Mouse (Mus musculus) layer of hippocampus, adult 18-20 months (tissue): ENCODE measurements at regions not wholly inside any gene's neighbourhood (a gene's known extent, or its start where the extent isn't known, plus 50 kb on each side); places are given as distances from the start of the nearest gene placed in this dataset.

Source experiments
- DNase-seq, 2 experiments: peaks; one replicate each; pipeline ENCODE4 v3.0.0; 2022; ENCODE audit warnings: low spot score in 2 of 2

DNA sequence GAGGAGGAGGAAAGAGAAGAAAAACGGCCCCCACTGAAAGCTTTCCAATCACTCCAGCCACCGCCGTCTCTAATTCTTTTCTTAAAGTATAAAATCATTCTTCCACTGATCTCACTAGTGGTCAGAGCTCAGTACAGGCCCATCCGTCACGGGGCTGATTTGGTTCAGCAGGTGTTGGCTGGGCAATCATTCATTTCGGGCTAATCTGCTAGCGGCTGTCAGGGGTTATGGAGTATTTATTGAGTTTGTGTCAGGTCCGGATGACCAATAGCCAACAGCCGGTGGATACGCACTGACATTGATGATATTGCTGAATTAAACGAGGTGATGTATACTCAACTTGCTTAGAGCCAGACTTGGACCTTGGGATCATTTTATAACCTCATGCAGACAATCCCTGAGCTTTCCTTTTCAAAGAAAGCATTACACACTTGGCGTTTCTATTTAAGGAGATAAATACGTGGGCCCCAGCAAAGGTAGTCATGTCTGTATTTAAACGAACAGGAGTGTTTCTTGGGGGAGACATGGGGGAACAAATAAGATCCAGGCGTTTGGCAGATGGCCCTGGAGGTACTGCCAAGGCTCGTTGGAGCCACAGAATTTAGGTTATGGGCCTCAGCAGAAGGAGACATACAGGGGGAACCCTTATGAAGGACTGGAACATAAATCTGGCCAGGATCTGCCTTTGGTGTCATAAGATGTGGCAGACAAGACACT lies 385.1 kb downstream of the Gm45692 start:
- no peak for DNase-seq

- peak in 1 of 2 experiments; percentile 18 for DNase-seq
Measured at GRCm38 (mm10) chr8:26507611-26508070, 388.3 kb downstream of the Gm45692 start.

GRCm38 (mm10) chr8:26509254-26509653 lies 389.9 kb downstream of the Gm45692 start:
- DNase-seq = no peak

GRCm38 (mm10) chr8:26513001-26513400 lies 393.7 kb downstream of the Gm45692 start:
- DNase-seq = no peak

- DNase-seq = no peak
Measured at GRCm38 (mm10) chr8:26524237-26524636, 404.9 kb downstream of the Gm45692 start.

GRCm38 (mm10) chr8:26526474-26527185 lies 407.3 kb downstream of the Gm45692 start:
- no peak for DNase-seq

DNA sequence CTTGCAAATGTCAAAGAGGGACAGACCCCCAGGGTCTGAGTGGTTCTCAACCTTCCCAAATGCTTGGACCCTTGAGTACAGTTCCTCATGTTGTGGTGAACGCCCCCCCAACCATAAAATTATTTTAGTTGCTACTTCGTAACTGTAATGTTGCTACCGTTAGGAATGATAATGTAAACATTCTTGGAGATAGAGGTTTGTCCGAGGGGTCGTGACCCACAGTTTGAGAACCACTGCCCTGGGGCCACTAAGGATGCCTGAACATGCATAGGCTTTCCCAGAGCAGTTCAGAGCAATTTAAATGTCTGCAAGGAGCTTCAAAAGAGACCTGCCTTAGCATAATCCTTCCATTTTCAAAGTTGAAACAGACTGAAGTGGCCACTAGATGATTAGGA lies 407.8 kb downstream of the Gm45692 start:
- no peak for DNase-seq

DNA sequence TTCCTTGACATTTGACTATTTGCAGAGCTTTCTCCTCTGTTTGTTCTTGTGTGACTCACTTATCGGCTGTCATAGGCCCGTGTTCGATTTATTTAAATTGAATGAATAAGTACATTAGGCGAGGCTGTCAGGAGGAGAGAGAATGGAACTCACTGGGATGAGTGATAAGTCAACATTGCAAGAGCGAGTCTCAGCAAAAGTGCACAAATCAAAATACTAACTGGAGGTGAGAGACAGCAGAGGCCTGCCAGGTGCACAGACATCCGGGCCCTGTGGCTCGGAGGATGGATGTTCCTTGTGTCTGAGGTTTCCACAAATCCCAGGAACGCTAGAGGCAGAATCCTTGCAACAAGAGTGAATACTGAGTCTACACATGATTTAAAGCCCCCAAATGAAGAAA lies 410.6 kb downstream of the Gm45692 start:
- DNase-seq = no peak

DNA sequence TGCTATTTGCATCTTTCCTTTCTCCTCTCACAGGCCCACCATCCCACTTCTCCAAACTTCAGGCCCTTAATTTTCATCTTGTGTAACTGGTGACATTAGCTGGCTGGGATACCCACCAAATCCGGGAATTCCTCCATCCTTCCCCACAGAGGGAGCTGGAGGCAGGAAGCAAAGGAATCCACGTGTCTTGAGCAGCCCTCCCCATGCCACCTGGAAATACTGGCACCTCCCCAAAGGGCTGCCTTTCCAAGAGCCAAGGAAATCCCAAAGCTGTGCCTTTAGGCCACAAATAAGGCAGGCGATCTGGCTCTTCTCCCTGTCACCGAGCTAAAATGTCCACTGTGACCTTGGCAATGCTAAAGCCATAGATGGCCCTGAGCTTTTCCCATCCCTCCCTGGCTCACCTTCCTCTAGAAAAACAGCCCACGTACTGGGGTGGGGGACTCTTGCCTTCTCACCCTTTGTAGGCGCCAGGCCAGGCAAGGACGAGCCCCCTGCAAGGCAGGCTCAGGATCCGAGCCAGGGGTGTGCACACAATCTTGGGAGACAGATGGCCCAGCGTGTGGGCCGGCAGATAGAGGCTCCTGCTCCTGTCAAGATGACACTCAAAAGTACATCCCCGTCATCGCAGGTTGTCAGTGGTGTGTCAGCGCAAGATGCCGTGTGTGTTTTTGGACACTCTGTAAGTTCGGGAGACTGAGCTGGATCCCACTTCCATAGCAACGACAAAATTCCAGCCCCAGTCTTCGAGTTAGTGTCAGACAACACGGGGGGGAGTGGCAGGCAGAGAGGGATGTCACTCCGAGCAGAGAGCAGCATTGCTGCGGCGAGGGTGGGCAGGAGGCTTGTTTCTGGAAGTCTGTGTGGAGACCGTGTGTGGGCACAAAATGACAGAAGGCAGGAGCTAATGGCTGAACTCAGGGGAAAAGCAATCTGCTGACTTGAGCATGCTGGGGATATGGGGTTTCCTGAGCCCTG lies 414.4 kb downstream of the Gm45692 start:
- peak; percentile 62 to 73 for DNase-seq

DNA sequence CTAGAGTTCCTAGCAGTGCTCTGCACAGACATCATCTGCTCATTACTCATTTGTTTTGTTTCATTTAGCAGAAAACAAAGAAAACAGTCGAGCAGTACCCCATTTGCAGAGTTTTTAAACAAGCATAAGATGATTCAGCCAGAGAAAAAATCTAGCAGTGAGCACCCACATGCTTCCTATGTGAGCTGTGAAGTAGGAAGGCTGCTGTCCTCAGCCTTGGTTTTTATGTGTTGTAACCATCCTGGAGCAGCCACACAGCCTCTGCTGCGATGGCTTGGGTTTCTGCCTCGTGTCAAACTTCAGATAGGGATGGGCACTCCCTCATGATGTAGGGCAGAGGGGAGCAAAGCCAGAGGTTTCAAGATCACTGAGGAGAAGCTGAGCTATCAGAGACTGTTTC lies 416.5 kb downstream of the Gm45692 start:
- peak; percentile 20 to 37 for DNase-seq

DNA sequence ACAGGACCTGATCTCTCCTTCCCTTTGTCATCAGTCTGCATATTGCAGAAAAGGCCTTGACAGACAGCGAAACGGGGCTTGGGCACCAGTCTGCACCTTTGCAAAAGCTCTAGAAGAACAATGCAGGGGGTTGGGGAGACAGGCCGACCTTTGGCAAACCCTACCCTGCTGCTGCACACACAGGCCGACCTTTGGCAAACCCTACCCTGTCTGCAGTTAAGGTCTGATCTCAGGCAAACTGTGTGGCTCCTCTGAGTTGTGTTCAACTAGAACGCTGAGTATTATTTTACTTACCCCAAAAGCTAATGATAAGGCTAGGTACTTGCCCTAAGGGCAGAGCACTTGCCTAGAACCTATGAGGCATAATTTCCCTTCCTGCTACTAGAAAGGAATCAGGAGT lies 423.4 kb upstream of the Zfp703 start:
- DNase-seq = no peak

GRCm38 (mm10) chr8:26559196-26559595 lies 417.9 kb upstream of the Zfp703 start:
- DNase-seq = no peak

DNA sequence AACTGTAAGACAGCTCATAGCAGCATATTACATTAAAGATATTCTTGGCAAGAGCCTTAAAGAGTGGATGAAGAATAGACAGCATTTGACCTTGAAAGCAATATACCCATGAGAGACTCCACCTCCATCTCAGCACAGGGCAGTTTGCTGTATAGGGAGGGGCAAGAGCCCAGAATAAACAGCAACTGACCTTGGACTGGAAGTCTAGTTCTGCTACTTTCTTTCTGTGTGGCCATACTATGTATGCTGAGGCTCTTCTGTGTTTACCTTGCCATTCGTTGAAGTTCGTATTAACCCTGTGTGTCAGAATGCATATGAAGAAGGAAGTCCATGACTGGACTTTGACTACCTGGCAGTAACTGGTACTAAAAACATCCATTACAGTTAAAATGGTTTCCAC lies 414.0 kb upstream of the Zfp703 start:
- DNase-seq = no peak

- no peak for DNase-seq
Measured at GRCm38 (mm10) chr8:26564254-26564653, 412.9 kb upstream of the Zfp703 start.

DNA sequence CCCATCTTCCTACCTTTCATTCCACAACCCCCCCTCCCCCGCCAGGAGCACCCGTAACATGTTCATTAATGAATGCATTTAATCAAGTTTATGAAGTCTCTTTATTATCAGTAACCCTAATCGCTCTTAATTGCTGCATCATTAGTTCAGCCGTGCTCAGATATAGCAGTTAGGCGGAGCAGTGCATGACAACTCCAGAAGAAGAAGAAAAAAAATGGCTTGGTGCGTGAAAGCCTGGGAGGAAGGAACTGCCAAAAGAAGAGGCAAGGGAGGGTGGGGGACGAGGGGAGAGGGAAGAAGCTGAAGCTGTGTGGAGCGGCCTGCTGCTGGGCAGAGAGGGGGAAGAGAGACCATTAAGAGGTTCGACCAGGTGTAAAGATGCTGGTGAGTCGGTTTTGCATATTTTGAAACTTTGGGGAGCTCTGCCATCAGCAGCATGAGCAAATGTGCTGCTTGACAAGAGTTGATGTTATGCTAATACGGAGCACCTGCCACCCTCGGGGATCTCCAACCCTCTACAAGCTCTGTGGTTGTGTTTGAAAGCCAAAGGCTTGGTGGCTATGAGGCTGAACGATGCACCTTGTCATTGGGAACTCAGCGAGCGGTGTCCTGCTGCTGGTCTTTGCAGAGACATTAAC lies 408.6 kb upstream of the Zfp703 start:
- no peak for DNase-seq

DNA sequence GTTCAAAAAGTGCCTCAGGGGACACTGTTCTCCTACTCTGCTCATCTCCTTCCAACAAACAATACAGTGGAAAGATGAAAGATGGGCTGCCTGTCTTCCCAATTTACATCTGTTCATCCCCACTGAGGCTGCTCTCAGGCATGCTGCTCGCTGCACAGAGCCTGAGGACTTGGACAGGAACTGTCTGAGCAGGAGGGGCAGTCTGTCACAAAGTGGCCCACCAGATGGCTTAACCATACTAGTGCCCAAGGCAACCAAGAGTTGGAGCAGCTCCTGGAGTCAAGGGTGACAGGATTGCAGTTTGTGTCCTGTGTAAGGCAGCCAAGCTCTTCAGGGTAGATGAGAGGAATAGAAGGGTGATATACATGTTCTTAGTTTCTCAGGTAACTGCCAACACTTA lies 388.3 kb upstream of the Zfp703 start:
- no peak for DNase-seq

DNA sequence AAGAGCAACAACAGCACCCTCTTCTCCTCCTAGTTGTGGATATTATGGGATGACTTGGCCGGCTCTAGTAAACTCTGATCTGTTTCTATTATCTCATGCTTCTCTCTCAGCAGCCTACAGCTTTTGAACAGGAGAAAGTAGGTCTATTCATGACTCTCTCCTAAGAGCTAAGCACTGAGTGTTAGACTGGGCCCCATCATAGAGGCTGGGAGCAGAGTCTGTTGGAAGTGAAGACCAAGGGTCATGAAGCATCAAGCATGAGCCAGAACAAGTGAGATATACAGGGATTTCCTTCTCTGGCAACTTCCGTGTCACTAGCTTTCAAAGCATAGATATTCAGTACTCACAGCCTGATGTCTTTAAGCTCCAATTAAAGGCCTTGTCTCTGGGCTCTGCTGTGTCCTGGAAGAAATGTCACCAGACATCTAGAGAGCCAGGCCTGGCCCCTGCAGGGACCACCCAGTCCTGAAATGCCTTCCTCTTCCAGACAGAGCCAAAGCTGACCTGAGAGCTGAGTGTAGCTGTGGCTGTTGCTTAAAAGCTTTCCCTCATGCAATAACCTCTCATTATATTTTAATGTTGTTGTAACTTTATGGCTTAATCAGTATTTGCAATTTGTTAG lies 386.4 kb upstream of the Zfp703 start:
- DNase-seq = no peak

GRCm38 (mm10) chr8:26591266-26591665 lies 385.9 kb upstream of the Zfp703 start:
- no peak for DNase-seq

DNA sequence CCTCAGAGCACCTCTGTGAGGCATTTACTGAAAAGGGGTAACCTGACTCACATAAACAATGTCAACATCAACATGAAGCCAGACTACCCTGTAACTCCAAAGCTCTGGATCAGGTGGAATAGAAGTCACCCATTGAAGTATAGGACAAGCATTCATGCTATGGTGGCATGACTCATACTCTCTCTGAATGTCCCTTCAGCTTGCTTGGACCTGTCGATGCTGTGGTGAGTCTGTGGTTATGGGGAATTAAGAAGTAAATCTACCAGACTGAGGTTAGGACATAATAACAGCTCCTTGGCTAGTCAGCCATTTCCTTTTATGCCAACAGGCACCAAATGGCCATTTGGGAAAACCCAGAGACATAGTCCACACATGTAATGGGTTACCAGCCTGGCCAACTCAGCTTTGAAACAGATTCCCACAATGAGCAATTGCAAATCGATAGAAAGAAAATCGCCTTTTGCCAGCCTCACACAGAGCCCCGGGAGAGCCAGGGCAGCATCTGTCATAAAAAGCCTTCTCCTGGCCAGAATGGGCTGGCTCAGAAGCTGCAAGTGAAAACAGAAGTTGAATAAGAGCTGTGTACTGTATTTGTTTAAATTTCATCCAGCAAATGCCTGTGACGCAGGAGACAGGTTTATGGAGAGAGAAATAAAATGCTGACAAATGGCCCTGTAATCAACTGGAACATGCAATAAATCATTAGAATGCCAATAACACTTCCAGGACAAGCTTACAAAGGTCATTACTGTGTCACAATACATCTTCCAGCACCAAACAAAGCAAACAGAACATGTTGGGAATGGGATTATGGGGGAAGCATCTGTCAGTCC lies 383.4 kb upstream of the Zfp703 start:
- DNase-seq = no peak
